Mouse (Mus musculus) induced T-regulatory cell, adult 2 months (primary cell): ENCODE measurements around the gene Dntt.

Experiments used
- DNase-seq: peaks from one replicate; pipeline ENCODE4 v3.0.0-alpha.2; 2012; ENCODE audit warnings: low read depth

Gene Dntt

GRCm38 (mm10) chr19:41029219-41029618 lies at the start of gene Dntt:
Dntt (plus strand) TSS chr19:41029275.
- DNase-seq = no peak

DNA sequence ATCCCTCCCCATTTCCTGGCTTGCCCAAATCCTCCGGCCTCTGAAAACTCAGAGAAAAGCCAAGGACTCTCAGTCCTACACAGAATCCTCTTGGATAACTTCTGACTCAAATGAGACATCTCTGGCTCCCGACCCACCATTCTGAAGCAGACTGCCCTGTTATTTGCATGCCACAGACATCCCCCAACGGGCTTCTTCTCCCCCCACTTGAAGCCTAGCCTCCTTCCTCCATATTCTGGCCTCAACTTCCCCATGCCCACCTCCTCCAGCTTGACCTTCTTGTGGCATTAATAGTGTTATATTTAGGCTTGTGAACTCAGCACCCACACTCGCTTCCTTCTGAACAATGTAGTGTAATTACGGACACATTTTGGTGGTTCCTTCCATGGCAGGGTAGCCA lies 48.4 kb upstream of the Dntt start:
- DNase-seq = no peak

GRCm38 (mm10) chr19:40984536-40984935 lies 44.5 kb upstream of the Dntt start:
- DNase-seq = no peak

- DNase-seq = no peak
Measured at GRCm38 (mm10) chr19:40988856-40989255, 40.2 kb upstream of the Dntt start.

- DNase-seq = no peak
Measured at GRCm38 (mm10) chr19:40989961-40990600, 39.0 kb upstream of the Dntt start.

DNA sequence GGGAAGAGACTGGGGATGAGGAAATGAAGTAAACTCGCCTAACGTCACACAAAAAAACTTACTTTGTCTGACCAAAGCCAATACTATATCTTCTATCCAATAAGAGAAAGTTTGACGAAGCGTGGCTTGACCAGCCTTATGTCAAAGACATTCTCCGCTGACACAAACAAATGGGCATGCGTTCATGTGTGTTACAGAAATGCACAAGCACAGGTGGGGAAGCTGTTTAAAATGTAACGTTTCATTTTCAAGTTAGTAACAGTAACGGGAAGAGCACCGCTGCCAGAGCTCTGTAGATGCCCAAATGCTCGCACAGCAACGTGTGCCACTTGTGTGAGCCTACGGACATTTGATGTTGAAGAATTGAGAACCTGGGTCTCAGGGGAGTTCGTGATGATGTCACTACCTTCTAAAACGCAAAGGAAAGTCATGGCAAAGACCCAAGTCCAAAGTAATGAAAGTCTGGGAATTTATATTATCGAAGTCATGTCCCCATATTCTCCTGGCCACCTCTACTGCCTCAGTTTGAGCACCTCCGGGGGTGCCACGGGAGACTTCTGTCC lies 38.2 kb upstream of the Dntt start:
- DNase-seq = no peak

DNA sequence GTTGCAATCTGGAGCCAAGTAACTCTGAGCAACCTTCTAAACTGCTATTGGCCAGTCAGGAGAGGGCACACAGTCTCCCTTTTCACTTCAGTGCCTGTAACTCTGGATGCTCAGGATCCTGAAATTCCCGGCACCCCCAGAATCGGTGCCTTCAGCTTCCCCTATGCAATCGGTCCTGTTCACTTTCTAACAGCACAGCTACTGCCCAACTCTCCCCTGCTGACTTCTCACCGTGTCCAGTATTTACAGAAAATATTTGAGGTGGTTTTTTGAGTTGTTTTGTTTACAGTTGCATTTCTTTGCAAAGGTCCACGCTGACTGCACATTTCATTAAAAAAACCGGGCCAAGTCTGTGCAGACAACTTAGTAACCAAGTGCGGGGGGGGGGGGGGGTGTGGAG lies 37.4 kb upstream of the Dntt start:
- DNase-seq = no peak

GRCm38 (mm10) chr19:40992096-40992495 lies 37.0 kb upstream of the Dntt start:
- DNase-seq = no peak

GRCm38 (mm10) chr19:40992517-40993044 lies 36.5 kb upstream of the Dntt start:
- DNase-seq = no peak

- no peak for DNase-seq
Measured at GRCm38 (mm10) chr19:40993356-40993755, 35.7 kb upstream of the Dntt start.

GRCm38 (mm10) chr19:40994057-40994585 lies 35.0 kb upstream of the Dntt start, which contains the start of gene Blnk:
Blnk (minus strand) TSS chr19:40994535.
- no peak for DNase-seq

- DNase-seq = no peak
Measured at GRCm38 (mm10) chr19:40994911-40995310, 34.2 kb upstream of the Dntt start.

DNA sequence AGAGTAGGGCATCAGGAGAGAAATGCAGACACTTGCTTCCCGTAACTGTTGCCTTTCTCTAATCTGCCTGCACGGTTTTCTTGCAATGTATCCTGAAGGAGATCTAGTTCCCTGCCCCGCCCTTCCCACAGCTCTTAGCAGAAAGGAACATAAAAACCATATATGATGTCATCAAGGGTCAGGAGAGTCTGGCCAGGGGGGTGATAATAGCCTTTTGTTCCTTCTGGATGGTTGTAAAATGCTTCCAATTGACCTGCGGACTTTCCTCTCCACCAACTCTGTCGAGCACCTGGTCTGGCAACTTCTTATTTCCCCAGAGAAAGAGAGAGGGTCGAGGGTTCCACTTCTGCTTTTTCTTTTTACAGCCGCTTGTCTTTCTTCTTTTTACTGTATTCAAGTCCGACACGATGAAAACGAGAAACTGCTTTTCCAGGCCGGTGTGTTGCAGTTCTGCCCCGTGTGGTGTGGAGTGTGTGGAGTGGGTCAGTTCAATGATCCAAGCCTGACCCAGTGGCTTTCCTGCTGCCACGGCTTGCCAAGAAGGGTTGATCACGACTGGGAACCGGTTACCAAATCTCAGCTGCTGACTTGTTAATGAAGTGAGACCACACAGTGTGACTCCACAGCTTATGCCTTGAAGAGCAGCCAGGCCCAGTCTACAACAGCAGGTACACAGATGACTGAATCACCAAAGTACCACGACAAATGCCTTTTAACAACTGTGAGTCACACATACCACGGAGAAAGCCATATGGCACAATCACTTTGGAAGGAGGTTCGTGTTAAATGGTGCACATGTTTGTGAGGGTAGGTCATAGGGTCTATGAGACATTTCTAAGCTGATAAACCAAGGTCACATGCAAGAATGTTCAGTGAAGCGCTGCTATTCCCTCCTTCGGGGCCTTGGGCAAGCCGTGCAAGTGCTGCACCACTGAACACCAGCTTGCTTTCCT lies 33.4 kb upstream of the Dntt start:
- DNase-seq = no peak

DNA sequence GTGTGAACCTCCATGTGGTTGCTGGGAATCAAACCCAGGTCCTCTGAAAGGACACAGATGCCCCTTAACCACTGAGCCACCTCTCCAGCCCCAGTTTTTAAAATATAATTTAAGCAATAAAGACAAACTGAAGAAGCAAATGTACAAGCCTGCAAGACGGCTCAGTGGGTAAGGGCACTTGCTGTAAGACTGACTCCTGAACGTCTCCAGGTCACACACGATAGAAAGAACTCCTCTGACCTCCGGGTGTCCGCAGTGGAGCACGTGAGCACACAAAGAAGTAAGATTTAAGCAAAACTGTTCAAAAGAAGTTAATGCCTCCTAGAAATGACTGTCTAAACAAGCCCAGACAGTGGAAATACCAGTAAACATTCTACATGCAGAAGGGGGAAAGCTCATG lies 32.4 kb upstream of the Dntt start:
- no peak for DNase-seq

GRCm38 (mm10) chr19:40998469-40999170 lies 30.5 kb upstream of the Dntt start:
- no peak for DNase-seq

DNA sequence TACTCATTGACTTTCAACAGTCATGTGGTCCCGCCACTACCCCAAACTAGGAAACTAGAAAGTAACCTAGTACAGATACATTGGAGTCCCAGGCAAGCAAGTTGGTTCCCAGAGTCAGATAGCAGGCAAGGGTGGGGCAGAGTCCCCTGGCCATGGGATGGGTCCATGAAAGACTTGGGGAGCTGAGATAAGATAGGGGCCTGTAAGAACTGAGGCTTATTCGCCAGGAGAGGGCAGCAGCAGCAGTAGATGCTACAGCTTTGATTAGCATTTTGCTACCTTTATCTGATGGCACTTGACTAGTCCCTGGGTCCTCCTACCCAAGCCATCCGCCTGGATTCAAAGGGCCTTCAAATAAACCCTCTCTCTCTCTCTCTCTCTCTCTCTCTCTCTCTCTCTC lies 29.5 kb upstream of the Dntt start:
- no peak for DNase-seq

GRCm38 (mm10) chr19:41003694-41004315 lies 25.3 kb upstream of the Dntt start:
- no peak for DNase-seq

DNA sequence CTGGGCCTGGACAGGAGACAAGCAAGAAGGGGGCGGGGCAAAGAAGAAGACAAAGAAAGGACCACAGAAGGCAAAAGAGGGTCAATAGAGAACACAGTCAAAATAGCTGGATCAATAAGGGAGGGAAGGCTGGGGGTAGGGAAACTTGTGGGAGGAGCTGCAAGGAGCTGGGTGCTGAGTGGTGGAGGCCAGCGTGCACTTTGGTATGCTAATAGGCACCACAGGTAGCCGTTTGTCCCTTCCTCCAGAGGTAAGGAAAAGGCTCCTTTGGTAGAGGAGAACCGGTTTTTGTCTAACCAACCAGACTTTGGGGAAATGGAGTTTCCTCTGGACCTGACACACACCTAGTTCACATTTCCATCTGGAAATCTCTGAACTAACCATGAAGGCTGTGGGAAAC lies 22.5 kb upstream of the Dntt start:
- DNase-seq = no peak

DNA sequence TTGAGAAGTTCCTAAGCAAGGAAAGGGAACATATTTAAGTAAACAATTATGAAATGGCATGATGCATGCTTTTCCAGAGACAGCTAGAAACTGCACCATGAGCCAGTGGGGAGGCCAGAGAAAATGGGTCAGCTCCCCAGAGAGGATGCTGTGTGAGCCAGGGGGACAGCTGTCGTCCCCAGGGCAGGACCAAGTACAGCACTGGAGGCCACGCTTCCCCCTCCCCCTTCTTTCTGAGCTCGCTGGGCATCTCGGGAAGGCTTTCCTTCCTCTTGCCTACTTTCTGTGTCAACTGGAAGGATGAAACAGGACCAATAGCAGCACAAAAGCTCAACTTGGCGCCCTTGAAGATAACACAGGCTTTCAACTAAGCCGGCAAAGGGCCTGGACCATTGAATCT lies 21.7 kb upstream of the Dntt start:
- DNase-seq = no peak

GRCm38 (mm10) chr19:41007733-41008132 lies 21.3 kb upstream of the Dntt start:
- DNase-seq = no peak

DNA sequence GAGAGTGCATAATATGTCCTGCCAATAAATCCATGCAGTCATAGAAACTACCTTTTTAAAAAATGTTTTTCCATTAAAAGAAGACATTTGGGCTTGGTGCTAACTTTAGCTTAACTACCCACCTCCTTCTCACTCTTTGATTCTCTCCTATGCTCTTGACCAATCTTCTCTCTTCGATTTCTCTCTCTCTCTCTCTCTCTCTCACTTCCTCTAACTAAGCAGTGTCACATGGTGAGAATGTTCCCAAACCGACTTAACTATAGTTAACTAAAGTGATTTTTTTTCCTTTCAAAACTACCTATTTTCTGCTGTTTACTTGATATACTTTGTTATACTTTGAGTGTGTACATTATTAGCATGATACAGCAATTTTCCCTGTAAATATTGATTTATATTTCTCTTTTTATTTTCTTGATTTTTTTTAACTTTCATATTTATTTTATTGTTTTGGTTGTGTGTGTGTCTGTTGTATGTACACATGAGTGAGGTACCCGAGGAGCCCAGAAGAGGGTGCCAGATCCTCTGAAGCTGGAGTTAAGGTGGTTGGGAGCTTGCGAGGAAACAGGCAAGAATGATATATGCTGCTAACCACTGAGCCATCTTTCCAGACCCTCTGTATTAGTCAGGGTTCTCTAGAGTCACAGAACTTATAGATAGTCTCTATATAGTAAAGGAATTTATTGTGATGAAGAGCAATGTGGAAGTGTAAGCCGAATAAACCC lies 20.2 kb upstream of the Dntt start:
- DNase-seq = no peak
